Mouse (Mus musculus) embryo, embryonic 10.5 days (tissue): ENCODE data around the gene Tdrd12.
"Not testable (repeated sequence)": the region's sequence is repeated elsewhere in the genome, so short reads cannot be mapped to it uniquely, and the experiment has no call there.

Experiments used
- DNase-seq: peaks from one replicate; pipeline ENCODE4 v3.0.0-alpha.2; 2015; ENCODE audit warnings: low spot score

Gene Tdrd12

DNA sequence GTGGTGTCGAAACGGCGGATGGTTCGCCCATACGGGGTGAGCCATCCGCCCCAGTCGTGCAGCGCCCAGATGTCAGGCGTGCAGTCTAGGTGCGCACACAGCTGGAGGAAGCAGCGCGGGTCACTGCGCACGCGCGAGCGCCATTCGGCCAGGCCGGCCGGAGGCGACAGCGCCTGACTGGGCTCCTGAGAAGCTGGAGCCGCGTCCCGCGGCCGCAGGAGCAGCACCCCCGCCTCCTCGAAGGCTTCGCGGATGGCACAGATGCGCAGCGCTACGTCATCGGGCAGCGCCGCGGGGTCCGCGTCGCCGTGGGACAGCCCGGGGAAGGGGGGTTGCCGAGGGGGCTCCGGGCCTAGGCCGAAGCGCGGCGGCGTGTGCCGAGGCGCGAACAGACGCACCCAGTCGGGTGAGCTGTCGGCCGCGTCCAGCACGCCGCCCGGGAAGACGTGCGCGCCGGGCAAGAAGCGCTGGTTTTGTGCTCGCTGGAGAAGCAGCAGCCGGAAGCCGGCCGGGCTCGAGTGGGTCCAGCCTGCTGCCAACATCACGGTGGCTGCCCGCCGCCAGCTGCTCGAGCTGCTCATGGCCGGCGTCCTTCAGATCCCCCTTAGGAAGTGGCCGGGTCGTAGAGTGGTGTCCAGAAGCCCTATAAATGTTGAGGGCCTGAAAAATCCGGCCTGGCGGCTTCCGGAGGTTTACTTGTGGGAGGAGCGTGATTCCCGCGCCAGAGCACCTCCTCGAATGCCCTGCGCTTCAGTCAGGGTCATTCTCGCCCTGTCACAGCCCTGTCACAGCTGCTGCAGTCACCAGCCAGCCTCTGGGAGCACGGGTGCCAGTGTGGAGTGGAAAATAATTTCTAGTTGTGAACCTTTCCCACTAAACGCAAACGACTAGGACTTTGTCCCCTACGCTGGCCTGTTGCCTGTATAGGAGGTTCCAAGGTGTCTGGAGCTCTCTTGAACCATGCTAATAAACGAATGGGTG lies 18.0 kb upstream of the Tdrd12 start:
- DNase-seq, result peak; percentile 93

DNA sequence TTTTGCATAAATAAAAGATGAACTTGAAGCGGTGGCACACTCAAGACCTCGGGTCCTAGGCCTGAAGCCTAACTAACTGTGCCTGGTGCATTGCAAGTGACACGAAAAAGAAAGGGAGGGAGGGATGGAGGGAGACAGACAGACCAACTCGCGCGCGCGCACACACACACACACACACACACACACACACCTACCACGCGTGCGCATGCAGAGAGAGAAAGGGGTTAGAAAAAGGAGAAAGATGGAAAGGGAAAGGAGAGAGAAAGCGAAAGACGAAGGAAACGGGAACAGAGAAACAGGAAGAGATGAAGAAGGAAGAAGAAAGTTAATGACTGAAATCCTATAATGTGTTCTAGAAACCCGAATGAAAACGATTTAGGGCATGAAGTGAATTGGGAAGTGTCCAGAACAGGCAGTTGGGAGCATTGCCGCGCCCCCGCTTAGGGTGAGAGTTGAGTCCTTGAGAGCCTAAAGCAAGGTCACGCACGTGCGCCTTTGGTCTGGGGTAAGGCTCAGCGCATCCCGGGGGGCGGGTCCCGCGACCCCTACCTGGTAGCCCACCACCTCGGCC lies 17.1 kb upstream of the Tdrd12 start:
- DNase-seq, result peak; percentile 64

- DNase-seq, result peak; percentile 34
Observed at GRCm38 (mm10) chr7:35553751-35554604, 16.4 kb upstream of the Tdrd12 start.

DNA sequence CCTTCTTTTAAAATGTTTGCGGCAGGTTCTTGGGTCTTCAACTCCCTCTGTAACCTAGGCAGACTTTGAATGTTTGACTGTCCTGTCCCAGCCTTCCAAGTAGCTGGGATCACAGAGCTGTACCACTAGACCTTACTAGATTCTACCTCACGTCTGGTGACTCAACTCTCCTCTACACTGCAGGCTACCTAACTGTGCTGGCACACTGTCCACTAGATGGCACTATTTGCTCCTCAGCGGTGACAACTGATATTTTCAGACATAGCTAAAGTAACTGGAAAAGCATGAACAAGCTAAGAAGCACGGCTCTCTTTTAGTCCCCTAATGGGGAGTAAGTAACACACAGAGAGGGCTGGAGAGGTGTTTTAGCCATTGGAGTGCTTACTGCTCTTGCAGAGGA lies 8.3 kb upstream of the Tdrd12 start:
- DNase-seq, result peak; percentile 85

DNA sequence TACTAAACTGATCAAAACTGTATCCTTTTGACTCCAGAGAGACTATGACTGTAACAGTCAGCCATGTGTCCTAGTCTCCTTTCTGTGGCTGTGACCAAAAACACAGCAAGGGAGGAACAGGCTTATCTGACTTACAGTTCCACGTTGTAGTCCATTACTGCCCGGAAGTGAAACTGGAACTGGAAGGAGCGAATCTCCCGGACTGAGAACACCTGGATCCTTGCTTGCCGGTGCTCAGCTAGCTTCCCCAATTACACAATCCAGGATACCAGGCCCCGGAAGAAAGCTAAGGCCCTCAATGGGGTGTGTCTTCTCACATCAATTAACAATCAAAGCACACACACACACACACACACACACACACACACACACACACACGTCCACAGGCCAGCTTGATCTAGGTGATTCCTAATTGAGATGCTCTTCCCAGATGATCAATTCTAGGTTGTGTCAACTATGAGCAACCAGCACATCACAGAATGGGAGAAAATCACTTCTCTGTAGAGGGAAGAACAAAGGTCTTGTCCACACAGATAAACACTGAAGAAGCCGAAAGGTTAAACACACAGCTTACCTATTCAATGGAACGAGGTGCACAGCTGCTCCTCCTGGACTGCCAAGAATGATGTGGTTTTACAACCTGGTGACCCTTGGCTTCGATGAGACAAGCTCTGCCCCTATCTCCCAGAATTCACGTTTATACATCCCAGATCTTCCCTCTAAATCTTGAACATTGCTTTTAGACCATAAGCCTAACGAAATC lies 1.6 kb downstream of the Tdrd12 start:
- no peak for DNase-seq

- DNase-seq, result not testable (repeated sequence)
Observed at GRCm38 (mm10) chr7:35530544-35530943, 7.0 kb downstream of the Tdrd12 start.

GRCm38 (mm10) chr7:35530026-35530425 lies 7.5 kb downstream of the Tdrd12 start:
- DNase-seq, result no peak

GRCm38 (mm10) chr7:35526795-35527194 lies 10.8 kb downstream of the Tdrd12 start:
- no peak for DNase-seq

DNA sequence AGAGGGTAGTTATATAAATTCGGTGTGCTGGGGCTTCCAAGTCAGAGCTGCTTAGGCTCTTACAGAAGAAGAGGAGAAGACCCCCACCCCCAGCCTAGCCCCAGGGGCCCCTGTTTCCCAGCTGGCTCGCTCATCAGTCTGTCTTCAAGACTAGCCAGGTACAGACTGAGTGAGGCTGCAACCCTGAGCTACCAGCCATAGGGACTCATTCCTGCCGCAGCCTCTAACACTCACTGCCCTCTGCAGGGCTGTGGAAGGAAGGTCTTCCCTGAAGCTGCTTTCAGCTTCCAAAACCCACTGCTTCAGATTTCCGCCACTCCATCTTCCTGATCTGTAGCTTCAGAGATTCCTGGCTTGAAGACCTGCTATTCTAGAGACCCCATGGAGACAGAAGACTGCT lies 35.5 kb downstream of the Tdrd12 start:
- DNase-seq, result peak; percentile 68

DNA sequence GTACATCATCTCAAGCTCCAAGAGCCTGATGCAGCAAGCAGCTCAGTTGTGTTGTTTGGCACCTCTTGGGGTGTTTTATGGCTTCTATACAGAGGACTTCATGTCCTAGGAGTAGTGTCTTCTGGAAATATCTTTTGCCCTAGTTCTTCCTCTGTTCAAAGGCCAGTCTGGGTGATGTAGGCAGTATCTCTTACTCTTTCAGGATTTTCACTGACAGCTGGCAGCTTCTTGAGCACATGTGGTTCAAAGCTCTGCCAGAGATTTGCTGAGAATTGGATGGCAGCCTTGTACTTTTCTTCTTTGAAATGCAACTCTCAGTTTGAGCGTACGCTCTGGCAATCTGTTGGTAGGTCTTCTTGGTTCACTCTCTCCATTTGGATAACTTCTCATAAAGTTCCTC lies 40.0 kb downstream of the Tdrd12 start:
- no peak for DNase-seq

DNA sequence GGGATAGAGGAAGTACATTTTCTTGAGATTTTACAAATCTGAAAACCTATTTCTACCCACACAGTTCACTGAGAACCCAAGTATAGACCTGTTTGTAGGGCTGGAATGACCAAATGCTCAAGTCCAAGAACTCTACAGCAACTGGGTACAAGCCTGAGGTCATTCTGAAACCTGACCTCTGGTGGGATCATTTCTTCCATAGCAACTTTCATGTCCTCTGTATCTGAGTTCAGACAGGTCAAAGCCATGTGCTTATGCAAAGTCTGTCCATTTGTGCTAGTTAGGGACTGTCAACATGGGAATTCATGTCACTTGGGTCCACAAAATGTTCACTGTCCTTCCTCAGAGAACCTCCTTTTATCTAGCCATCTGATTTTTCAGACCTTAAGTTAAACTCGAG lies 46.5 kb downstream of the Tdrd12 start:
- no peak for DNase-seq

DNA sequence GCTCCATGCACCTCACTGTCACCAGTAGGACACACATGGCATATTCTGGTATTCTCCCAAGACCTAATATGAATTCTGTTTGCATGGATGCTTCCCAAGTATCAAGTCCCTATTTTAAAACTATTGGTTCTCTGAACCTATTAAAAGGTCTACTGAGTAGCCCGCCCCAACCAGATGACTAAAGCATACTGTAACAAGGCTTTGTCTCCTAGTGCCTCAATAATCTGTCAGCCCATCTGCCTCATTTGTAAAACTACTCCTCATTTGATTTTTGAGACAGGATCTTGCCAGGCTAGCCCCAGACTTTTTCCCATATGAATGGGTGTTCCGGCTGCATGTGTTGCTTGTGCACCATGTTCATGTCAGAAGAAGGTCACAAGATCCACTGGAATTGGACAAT lies 47.4 kb downstream of the Tdrd12 start:
- DNase-seq, result no peak

- DNase-seq, result no peak
Observed at GRCm38 (mm10) chr7:35486553-35486952, 51.0 kb downstream of the Tdrd12 start.

DNA sequence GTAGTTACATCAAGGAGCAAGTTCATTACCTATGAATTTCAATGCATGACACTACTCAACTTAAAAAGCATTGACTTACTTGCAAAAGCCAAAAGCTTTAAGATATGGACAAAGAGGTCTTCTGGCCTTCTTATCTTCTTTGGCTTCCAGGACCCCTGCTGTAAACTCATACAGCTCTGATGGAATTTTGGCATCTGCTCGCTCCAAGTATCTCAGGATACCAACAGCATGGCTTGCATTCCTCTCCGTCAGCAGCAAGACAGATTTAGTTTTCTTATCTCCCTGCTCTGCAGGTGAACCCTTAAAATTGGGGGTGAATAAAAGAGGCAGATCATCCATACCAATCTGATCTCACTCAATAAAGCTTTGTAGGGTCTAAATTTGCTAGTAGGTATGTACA lies 52.4 kb downstream of the Tdrd12 start:
- DNase-seq, result no peak

DNA sequence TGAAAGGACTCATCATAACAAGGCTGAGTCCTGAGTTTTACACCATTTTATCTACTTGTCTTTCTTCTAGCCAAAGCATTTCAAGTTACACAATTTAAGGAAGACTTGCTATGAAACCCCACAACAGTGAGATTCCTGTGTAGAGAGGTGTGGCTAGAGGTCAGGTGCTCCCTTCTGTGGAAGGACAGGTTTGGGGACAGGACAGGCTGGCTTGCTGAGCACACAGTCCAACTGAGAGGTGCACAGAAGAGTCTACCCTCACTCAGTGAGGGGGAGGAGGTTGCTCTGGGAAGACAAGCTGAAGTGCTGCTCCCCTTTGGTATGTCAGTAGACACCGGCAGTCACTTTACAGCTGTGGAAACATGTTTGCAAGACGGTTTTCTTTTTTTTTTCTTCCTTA lies 61.1 kb downstream of the Tdrd12 start:
- DNase-seq, result no peak

DNA sequence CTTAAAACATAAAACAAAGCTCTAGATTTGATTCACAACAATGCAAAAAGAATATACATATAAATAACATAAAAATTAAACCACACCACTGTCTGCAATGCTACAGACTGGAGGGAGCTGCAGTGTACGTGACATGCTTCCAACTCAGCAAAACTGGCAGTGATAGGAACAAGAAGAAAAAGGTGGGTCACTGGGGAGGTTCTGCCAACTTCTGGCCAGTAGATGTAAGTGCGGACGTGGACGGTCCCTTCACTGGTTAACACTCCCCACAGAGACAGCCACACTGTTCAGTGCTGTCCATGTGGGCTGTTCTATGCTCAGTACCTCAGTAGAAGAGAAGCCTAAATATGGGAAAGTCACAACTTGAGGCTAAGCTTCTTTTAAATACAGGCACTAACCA lies 66.8 kb downstream of the Tdrd12 start:
- DNase-seq, result no peak

DNA sequence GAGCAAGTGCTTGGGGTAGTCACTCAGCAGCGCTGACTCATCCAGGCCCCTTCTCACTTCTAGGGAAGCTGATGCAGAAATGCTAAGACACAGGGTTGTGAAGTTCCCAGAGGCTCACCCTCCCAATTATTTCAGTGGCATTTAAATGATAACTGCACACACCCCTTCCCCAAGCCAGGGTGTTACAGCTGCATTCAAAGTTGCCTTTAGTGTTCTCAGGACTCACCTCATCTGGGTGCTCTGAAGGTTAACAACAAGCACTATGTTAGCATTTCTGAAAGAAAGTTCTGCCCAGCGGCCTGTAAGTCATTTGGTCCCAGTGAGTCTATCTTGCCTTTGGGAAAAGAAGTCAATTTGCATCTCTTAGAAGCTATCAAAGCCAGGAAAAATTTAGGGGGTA lies 69.7 kb downstream of the Tdrd12 start:
- no peak for DNase-seq

DNA sequence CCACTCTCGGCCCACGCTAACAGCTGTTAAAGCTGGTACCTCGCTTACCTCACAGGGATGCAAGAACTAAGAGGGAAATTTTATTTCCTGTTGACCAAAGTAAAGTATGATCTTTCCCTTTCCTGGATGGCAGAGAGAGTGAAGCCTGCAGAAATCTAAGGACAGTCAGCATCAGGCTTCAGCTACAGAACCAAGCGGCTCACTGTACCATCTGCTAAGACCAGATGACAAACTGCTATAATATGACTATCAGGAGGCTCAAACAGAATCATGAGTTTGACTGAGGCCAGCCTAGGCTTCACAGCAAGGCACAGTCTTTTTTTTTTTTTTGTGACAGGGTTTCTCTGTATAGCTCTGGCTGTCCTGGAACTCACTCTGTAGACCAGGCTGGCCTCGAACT lies 72.5 kb downstream of the Tdrd12 start:
- DNase-seq, result no peak

- DNase-seq, result no peak
Observed at GRCm38 (mm10) chr7:35460971-35461370, 76.6 kb downstream of the Tdrd12 start.

GRCm38 (mm10) chr7:35456091-35456814 lies 81.3 kb downstream of the Tdrd12 start:
- no peak for DNase-seq

- no peak for DNase-seq
Observed at GRCm38 (mm10) chr7:35448867-35449266, 88.7 kb downstream of the Tdrd12 start.
